Mouse (Mus musculus): Measurements from ENCODE around the gene Brd3.

Gene Brd3

GRCm38 (mm10) chr2:27471170-27471584 lies 36.3 kb downstream of the Brd3 start:
- no peak for DNase-seq (ENCODE audit: inconsistent ontology term)

GRCm38 (mm10) chr2:27470535-27470934 lies 36.9 kb downstream of the Brd3 start:
- DNase-seq (ENCODE audit: inconsistent ontology term): no peak

- DNase-seq (ENCODE audit: inconsistent ontology term): no peak
Measured at GRCm38 (mm10) chr2:27469991-27470355, 37.5 kb downstream of the Brd3 start.

- no peak for DNase-seq (ENCODE audit: inconsistent ontology term)
Measured at GRCm38 (mm10) chr2:27469292-27469990, 38.0 kb downstream of the Brd3 start.

- DNase-seq (ENCODE audit: inconsistent ontology term): no peak
Measured at GRCm38 (mm10) chr2:27462901-27463300, 44.6 kb downstream of the Brd3 start.

- no peak for DNase-seq (ENCODE audit: inconsistent ontology term)
Measured at GRCm38 (mm10) chr2:27461881-27462660, 45.4 kb downstream of the Brd3 start.

- no peak for DNase-seq (ENCODE audit: inconsistent ontology term)
Measured at GRCm38 (mm10) chr2:27460651-27461050, 46.8 kb downstream of the Brd3 start.

- no peak for DNase-seq (ENCODE audit: inconsistent ontology term)
Measured at GRCm38 (mm10) chr2:27460163-27460562, 47.3 kb downstream of the Brd3 start.

GRCm38 (mm10) chr2:27459735-27460134 lies 47.7 kb downstream of the Brd3 start:
- no peak for DNase-seq (ENCODE audit: inconsistent ontology term)

GRCm38 (mm10) chr2:27450226-27450625 lies 57.2 kb downstream of the Brd3 start:
- DNase-seq (ENCODE audit: inconsistent ontology term): no peak

GRCm38 (mm10) chr2:27447782-27448181 lies 59.7 kb downstream of the Brd3 start:
- DNase-seq (ENCODE audit: inconsistent ontology term): no peak

- DNase-seq (ENCODE audit: inconsistent ontology term): no peak
Measured at GRCm38 (mm10) chr2:27446812-27447211, 60.6 kb downstream of the Brd3 start.

- no peak for DNase-seq (ENCODE audit: inconsistent ontology term)
Measured at GRCm38 (mm10) chr2:27445910-27446309, 61.6 kb downstream of the Brd3 start.

GRCm38 (mm10) chr2:27443450-27443708 lies 64.1 kb downstream of the Brd3 start:
- no peak for DNase-seq (ENCODE audit: inconsistent ontology term)

GRCm38 (mm10) chr2:27442708-27443449 lies 64.6 kb downstream of the Brd3 start:
- no peak for DNase-seq (ENCODE audit: inconsistent ontology term)

GRCm38 (mm10) chr2:27441767-27442707 lies 65.4 kb downstream of the Brd3 start, which contains the start of gene Brd3os:
TSS of gene Brd3os (plus strand) at chr2:27442324.
- DNase-seq (ENCODE audit: inconsistent ontology term): peak; percentile 100

GRCm38 (mm10) chr2:27438281-27438680 lies 69.2 kb downstream of the Brd3 start:
- DNase-seq (ENCODE audit: inconsistent ontology term): peak; percentile 38

GRCm38 (mm10) chr2:27437876-27438275 lies 69.6 kb downstream of the Brd3 start:
- DNase-seq (ENCODE audit: inconsistent ontology term): peak; percentile 33

GRCm38 (mm10) chr2:27432599-27432998 lies 74.9 kb downstream of the Brd3 start:
- no peak for DNase-seq (ENCODE audit: inconsistent ontology term)

GRCm38 (mm10) chr2:27430621-27431020 lies 76.8 kb downstream of the Brd3 start:
- no peak for DNase-seq (ENCODE audit: inconsistent ontology term)

GRCm38 (mm10) chr2:27428071-27428470 lies 79.4 kb downstream of the Brd3 start:
- DNase-seq (ENCODE audit: inconsistent ontology term): peak; percentile 79
